Mouse (Mus musculus): ENCODE results near the gene Ddx39b. TPM values are rescaled to one million over a fixed set of nuclear protein-coding genes. Genes with fewer than 3 reads are reported as not detected.

Gene Ddx39b
- total RNA-seq, 2 experiments from 2014 or later, result 193 to 314 TPM

DNA sequence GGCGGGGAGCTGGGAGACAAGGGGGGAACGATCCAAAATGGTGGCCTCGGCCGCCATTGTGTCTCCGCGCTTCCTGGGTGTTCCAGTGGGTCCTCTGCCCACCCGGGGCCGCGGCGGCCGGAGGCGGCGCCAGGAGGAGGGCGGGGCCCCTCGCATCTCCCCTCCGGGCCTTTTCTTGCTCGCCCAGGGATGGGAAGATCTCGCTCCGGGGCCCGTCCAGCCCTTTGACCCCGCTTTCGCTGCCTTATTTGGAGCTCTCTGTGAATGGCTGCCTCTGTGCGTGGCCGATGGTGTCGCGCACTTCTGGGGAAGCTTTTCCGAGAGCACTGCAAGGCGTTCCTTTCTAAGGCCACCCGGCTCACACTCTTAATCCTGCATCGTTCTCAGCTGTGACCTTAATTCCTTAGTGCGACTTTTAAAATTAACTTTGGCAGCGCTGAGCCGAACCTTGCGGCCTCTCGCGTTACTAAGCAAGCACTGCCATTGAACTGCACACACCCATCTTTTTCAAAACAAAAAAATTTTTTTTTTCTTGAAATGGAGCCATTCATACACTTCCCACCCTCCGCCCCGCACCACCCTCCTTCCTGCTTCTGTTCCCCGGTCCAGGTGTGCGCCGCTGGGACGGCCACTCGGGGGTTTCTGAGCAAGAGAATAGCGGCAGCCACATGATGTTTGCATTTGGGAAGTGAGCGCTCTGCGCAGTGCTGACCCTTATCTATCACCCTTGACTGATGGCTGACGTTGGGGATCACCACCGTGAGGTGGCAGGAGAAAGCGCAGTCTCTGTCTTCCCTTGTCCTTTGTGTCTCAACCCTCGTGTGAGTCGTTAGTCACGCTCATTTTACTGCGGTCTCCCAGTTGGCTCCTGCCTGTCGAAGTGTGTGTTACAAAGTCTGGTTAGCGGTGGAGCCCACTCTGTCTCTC is 732 bp downstream of the Ddx39b start:
- peak; percentile 61 for ATAC-seq (replicated peaks; ENCODE audit: poor library complexity)

DNA sequence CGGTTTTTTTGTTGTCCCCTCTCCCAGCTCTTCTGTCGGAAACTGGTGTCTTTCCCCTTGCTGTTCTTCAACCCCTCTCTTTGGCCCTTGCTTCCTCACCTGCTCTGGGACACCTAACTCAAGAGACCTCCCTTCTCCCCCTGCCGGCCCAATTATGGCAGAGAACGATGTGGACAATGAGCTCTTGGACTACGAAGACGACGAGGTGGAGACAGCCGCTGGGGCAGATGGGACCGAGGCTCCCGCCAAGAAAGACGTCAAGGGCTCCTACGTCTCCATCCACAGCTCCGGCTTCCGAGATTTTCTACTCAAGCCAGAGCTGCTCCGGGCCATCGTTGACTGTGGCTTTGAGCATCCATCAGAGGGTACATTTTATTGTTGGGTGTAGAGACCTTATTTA is 1.5 kb downstream of the Ddx39b start:
- peak; percentile 5; the same call in 1 of the 2 replicates for ATAC-seq (replicated peaks; ENCODE audit: poor library complexity)

DNA sequence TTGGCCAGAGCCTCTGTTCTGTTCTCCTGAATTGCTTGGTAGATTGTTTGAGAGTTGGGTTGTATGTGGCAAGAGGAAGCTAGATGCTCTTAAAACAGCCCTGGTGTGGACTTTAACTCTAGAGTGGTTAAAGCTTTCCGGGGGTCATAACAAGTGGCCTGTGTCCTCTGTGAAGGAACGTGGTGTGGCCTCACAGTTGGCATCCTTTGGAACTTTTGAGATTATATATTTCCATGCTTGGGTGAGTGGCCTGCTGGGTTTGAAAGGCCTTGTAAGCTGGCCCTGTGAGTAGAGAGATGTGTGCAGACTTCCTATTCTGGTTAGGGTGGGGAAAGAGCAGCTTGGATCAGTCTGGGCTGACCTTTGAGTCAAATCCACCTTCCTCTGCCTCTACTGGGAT is 3.5 kb downstream of the Ddx39b start:
- ATAC-seq (replicated peaks; ENCODE audit: poor library complexity), result no peak

DNA sequence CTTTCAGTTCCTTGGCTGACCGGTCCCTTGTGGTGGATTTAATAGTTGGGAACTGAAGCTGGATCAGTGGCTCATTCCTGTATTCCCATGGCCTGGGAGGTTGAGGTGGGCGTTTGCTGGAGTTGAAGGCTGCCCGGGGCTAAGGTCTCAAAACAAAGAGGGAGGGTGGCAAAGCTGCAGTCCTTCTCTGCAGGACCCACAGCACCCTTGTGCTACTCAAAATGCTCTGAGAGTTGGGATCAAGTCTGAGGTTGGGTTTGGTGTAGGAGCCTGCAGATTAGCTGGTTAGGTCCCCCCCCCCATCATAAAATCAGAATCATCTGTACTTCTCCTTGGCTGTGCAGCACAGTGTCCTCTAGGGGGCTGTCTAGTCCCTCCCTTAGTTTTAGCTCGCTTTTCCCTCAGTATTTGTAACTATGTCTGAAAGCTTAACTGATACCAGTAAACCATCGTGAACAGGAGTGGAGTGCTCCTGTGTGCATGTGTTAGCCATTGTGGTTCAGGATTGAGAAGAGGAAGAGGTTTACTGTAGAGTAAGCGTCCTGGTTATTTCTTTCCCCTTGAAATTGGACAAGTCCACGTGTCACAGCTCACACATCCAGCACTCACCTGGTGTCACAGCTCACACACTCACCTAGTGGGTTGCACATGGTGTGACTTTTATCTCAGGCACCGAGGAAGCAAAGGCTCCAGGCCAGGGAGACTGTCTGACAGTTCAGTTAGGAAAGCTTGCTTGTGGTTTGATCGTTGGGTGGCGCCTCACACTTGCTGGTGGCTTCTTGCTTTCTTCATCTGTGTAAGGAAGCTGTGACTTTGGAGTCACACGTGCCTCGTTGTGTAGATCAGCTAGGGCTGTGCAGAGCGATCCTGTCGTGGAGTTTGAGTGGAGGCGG is 4.4 kb downstream of the Ddx39b start:
- no peak for ATAC-seq (replicated peaks; ENCODE audit: poor library complexity)

DNA sequence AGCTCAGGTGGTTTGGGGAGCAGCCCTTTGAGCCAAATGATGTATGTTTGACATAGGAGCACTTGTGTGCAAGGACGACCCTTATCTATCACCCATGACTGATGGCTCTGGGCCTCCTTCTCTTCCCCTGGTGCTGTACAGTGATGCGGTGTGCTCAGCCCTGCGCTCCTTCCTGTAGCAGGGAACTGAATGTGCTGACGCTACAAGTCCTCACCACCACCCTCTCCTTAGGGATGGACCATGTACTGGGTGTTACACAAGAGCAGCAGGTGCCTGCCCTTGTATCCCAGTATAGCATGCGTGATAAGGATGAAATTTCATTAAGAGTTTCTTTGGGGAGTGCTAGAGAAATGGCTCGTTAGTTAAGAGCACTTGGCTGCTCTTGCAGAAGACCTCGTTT is 5.6 kb downstream of the Ddx39b start:
- ATAC-seq (replicated peaks; ENCODE audit: poor library complexity), result no peak

DNA sequence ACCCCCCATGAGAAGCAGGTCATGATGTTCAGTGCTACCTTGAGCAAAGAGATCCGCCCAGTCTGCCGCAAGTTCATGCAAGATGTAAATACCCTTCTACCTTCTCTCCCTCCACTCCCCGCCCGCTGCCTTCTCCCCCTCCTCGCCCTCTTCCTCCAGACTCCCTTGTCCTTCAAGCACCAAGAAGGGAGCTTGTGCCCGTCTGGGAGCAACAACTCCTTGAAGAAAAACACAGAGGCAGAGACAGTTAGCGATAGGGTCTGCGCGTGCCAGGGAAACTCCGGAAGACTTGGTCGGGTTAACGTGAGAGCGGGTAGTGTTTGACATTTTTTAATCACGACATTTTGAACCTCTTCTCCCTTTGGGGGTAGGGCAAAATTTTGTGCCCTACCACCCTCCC is 7.4 kb downstream of the Ddx39b start:
- ATAC-seq (replicated peaks; ENCODE audit: poor library complexity), result no peak

DNA sequence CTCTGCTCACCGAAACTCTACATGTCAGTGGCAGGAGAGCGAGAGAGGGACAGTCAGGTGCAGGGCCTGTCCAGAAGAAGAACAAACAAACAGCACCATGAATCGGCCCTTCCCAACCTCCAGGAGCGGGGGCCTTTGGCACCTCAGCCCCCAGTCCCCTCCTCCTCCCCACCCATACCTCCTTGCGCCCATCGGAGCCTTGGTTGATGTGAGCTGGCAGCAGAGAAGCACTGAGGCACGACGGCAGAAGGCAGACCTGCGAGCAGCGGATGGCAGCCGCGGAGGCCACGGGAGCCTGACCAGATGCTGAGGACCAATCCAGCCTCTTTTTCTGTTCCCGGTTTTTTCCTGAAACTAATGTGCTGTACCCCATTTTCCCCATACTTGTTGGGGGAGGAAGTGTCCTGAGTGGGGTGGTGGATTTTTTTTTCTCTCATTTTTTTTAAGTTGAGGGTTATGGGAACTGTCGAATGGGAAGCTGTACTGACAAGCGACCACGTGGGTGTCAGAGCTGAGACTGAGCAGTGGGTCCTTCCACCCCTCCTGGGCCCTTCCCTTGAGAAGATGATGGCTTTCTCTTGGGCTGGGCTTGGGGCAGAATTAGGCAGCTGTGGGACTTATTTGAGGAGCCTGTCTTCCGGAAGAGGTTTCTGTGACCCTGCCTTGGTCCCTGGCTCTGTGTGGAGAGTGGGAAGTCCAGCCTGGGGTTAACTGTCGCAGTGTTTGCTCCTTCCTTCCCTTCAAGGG is 8.1 kb downstream of the Ddx39b start:
- ATAC-seq (replicated peaks; ENCODE audit: poor library complexity), result no peak

DNA sequence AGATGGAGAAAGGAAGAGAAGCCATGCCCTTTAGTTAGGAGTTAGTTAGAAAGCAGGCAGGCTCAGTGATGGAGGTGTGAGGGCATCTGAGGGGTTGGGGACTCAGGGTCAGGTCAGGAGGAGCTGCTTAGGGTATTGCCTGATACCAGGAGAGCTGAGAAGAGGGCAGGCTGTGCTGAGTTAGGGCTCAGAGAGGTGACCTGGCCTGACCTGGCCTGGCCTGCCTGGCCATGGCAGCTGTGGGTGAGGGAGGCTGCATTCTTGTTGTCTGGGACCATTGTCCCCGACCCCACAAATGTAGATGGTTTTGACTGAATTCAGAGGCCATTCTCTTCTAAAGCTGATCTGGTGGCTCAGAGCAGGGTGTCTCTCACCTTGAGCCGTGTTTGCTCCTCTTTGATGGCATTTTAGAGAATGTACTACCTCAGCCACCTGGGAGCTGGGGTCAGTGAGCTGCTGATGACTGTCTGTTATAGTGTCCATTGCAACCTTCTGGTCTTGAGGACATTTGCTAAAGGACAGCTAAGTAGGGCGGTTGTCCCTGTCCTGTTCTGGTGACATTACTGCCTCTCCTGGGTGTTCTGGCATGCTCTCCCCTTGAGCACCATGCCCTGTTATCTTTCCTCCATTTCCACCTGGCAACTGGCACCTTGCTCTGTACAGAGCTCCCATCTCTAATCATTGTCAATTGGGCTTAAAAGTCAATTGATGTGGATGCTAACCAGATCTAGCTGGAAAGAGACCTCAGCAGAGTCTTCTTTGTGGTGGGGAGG is 9.0 kb downstream of the Ddx39b start:
- ATAC-seq (replicated peaks; ENCODE audit: poor library complexity), result no peak

DNA sequence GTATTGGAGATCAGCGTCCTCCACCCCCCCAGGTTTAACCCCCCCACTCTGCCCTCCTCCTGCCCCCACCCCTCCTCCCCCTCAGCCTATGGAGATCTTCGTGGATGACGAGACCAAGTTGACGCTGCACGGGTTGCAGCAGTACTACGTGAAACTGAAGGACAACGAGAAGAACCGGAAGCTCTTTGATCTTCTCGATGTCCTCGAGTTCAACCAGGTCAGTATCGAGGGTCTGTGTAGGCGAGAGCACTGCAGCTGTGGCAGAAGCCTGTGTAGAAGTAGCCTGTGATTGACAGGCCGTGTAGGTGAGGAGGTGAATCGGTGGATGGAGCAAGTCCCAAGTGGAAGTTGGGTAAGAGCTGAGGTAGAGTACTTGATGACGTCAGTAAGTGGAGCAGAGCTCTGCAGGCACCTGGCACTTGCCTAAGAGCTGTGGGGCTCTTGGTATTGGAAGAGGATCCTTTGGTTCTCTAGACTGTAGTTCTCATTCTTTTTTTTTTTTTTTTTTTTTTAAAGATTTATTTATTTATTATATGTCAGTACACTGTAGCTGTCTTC is 9.7 kb downstream of the Ddx39b start:
- ATAC-seq (replicated peaks; ENCODE audit: poor library complexity), result peak; percentile 35

DNA sequence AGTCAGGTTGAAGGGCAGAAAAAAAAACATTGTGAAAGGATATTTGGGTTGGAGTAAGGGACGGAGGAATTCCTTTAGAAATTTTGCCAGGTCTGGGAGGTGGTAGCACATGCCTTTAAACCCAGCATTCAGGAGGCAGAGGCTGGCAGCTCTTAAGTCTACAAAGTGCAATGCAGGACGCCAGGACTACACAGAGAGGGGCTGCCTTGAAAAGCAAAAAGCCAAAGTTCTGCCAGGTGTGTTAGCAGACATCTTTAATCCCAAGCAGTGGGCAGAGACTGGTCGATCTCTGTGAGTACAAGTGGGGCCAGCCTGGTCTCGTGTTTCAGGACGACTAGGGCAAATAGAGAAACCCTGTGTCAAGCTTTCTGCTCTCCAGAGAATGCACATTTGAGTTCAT is 10.4 kb downstream of the Ddx39b start:
- no peak for ATAC-seq (replicated peaks; ENCODE audit: poor library complexity)

DNA sequence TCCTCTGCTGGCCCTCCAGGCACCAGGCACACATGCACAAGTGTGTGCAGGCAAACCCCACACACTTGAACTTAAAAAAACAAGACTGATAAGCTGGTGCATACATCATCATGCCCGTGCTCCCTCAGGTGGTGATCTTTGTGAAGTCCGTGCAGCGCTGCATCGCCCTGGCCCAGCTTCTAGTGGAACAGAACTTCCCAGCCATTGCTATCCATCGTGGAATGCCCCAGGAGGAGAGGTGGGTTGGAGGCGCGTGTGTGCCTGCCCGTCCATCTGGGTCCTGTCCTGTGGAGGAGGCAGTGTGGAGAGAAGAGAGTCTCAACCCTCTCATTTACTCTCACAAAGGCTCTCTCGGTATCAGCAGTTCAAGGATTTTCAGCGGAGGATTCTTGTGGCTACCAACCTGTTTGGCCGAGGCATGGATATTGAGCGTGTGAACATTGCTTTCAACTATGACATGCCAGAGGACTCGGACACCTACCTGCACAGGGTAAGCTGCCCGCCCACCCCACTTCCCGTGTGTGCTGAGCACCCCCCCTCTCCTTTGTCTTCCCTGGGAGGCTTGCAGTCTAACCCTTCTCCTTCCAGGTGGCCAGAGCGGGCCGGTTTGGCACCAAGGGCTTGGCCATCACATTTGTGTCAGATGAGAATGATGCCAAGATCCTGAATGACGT is 11.2 kb downstream of the Ddx39b start:
- ATAC-seq (replicated peaks; ENCODE audit: poor library complexity), result no peak

DNA sequence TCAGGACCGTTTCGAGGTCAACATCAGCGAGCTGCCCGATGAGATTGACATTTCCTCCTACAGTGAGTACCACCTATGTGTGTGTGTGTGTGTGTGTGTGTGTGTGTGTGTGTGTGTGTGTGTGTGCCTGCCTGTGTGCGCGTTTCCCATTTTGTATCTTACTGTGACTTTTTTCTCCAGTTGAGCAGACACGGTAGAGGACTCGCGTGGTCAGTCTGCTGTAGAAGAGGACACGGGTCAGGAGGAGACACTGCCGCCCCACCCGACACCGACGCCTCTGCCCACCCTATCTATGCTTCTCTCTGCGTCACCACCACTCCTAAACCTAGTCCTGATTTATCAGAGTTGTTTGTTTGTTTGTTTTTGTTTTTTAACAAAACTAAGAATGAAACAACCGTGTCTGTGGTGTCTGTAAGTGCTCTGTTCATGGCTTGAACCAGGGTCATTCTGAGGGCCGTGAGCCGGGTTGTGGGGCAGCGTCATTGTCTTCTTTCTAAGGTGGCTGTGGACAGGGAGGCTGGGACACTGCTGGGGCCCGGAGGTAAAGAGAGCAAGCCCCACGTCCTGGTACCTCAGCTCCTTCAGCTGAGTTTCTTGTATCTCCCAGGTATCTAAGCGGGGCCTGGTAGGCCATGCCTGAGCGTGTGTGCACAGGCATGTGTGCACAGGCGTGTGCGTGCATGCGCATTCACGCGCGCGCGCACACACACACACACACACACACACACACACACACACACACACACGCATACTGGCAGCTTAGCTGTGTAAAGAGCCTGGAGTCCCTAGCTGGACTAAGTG is 11.9 kb downstream of the Ddx39b start:
- no peak for ATAC-seq (replicated peaks; ENCODE audit: poor library complexity)

DNA sequence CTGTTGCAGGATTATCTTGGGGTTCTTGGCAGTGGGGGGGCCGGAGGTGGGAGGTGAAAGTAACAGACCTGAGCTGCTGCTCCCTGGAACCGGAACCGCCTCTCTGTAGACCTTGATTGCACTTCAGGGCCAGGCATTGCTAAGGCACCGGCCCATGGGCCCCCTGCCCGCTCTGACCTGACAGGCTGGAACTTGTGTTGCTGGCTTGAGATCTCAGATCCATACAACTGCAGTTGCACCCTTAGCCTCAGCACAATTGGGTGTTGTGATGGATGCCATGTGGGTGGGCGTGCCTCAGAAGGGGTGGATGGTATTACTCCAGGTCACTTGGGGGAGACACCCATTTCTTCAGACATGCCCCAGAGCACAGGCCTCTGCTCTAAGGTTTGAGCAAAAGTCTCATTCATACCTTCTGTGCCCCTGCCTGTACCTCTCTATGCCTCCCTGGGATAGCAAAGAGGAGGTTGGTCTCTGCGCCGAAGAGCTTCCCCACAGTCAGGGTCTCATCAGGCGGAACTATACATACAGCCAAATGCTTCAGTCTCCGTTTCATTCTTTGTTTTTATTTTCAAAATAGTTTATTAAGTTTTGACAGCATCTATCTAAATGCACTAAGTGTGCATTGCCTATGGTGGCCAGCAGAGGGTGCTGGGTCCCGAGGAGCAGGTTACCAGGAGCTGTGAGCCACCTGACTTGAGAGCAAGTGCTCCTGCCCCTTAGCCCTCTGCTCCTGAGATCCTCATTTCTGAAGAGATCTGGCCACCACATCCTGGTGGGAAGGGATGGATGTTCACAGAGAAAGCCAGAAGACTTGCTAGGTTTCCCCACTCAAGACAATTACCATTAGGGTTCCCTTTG is 12.9 kb downstream of the Ddx39b start:
- peak; percentile 59 for ATAC-seq (replicated peaks; ENCODE audit: poor library complexity)

DNA sequence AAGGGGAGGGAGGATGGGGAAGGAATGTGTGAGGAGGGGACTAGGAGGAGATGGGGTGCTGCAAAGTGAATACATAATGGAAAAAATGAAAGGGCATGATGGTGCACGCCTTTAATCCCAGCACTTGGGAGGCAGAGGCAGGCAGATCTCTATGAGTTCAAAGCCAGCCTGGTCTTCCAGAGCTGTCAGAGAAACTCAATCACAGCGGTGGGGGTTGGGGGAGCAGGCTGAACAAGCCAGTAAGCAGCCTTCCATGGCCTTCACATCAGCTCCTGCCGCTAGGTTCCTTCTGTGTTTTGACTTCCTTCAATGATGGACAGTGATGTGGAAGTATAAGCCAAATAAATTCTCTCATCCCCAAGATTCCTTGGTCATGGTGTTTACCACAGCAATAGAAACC is 13.8 kb downstream of the Ddx39b start:
- no peak for ATAC-seq (replicated peaks; ENCODE audit: poor library complexity)

DNA sequence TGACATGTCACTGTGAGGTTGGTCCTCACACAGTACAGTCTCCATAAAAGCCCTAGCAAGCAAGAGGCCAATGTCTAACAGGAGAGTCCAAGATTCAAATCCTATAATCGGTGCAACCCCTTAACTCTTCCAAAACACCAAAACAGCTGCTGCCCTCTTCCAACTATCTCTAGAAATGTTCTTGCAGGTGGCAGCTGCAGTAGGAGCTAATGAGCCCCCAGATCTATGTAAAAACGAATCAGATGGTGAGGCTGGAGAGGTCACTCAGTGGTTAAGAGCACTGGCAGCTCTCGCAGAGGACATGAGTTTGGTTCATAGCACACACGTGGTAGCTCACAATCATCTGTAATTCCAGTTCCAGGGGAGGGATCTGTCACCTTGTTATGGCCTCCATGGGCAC is 14.2 kb downstream of the Ddx39b start:
- no peak for ATAC-seq (replicated peaks; ENCODE audit: poor library complexity)

DNA sequence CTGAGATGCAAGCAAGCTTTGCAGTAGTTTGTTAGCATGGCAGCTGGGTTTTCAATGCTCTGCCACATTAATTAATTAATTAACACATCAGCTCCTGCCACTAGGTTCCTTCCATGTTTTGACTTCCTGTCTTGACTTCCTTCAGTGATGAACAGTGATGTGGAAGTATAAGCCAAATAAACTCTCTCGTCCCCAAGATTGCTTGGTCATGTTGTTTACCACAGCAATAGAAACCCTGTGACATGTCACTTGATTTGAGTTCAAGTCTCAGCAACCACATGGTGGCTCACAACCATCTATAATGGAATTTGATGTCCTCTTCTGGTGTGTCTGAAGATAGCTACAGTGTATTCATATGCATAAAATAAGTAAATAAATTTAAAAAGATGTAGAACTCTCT is 15.8 kb downstream of the Ddx39b start:
- ATAC-seq (replicated peaks; ENCODE audit: poor library complexity), result no peak

DNA sequence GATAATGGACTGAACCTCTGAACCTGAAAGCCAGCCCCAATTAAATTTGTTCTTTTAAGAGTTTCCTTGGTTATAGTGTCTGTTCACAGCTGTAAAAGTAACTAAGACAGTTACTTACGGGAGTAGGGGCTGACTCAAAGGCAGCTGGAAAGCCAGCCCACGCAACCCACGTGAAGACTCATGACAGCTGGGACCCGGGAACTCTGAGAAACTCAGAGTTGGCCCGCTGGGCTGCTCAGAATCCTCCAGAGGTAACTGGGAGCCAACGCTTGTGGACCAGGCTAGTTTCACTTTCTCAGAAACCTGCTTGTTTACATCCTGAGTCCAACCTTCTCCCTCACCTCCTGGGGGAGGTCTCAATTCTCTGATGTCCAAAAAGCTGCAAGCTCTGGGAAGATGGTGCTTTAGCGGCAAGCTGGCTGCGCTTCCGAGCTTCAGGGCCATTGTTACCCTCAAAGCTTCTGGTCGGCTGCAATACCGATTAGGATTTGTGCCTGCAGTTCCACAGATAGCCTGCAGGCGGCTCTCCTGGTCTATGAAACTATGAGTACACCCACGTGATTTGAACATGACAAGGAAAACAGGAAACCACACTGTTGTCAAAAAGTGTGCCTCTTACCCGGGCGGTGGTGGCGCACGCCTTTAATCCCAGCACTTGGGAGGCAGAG is 16.4 kb downstream of the Ddx39b start:
- peak; percentile 56 for ATAC-seq (replicated peaks; ENCODE audit: poor library complexity)

Measured in megakaryocyte progenitor cell, adult 5-6 weeks (primary cell).